Mouse (Mus musculus): Measurements from ENCODE around the gene Gm49378. TPM values are rescaled to one million over a fixed set of nuclear protein-coding genes. Genes with fewer than 3 reads are reported as not detected.

Gm49378 gene
- total RNA-seq, 2 experiments from 2014 or later = 3.8 to 4.5 TPM

DNA sequence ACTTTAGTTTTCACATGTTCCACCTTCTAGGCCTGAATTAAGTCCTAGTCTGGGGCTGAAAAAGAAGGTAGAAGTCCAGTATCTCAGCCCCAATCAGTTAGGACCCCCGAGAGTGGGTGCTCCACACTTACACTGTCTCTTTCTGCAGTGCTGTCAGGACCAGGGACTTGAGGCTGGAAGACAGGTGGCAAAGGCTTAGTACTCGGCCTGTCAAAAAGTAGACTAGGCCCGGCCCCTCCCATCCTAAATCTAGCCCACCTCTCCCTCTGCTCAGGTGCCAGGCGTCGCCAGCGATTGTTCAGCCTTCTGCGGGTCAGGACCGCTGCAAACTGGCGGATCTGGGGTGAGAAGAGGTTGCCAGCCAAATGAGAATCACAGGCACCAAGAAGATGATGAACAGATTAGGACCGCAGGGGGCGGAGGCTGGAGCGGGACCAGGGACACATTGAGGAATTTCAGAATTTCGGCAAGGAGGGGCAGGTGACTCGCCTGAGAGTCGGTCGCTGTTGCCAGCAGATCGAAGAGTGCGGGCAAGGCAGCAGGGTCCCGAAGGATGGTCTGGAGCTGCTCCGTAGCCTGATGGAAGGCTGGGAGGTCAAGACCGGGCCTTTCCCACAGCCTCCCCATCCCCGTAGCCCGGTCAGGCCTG, 2.7 kb downstream of the Gm49378 start:
- peak in 1 of 2 experiments; percentile 18 for DNase-seq (ENCODE audit: low spot score in 2 of 2)

DNA sequence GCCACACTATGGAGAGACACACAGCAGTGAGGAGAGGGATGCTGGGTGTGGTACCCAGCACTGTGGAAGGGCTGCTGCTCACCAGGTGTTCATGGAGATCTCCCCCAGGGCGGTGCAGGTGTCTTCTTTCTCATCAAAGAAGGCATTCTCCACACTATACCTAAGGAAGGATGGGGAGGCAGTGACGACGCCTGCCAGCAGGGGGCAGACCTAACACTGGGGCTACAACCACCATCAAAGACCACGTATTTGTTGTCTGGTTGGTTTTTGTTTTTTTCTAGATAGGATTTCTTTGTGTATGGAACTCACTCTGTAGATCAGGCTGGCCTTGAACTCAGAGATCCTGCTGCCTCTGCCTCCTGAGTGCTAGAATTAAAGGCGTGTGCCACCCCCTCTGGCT, 8.4 kb downstream of the Gm49378 start:
- DNase-seq (ENCODE audit: low spot score in 2 of 2) = no peak

DNA sequence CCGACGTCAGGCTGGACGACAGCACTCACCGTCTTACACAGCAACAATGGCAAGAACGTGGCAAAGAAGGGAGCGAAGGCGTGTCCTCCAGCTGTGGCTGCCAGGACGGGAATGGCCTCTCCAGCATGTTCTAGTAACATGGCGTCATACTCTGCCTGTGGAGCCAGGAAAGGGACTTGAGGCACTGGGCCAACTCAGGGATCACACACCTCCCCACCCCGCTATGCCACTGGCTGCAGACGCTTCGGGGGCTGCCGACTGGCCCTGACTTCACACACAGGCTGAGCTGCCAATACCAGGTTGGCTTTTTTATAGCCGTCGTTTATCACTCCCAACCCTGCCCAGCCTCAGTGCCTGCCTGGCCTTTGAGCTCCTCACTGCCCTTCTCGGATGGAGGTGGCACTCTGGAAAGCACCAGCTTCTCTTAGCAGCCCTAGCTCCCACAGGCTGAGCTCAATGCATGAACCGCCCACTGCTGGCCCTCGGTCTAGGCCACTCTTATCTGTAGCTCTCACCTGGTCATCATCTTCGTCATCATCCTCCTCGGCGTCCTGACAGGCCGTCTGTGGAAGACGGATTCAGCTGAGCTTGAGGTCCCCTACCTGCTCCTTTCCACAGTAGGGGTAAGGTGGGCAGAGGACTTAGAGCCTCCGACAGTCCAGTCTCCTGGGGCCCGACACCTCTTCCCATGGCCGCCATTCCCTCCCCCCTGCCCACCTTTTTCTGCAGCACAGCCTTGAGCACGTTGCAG, 9.4 kb downstream of the Gm49378 start:
- no peak for DNase-seq (ENCODE audit: low spot score in 2 of 2)

DNA sequence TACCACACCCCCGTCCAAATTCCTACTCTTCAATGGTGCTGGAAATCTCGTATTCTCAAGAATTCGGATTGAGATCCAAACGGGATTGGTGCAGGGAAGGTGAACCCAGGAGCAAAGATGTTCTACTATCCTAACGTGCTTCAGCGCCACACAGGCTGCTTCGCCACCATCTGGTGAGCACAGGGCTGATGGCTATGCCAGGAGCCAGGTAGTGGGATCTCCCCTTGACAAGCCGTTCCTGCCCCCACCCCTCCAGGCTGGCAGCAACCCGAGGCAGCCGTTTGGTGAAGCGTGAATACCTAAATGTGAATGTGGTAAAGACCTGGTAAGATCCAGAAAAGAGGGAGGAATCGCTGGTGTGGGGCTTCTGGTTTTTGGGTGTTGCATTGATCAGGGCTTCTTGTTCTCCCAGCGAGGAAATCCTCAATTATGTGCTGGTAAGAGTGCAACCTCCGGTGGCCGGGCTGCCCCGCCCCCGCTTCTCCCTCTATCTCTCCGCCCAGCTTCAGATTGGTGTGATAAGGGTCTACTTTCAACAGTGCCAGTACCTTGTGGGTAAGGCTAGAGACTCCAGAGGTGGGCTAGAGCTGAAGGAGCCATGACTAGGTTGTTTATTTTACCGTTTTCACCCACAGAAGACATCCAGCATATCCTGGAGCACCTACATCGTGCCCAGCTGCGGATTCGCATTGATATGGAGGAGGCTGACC, 19.1 kb downstream of the Gm49378 start:
- DNase-seq (ENCODE audit: low spot score in 2 of 2) = no peak

DNA sequence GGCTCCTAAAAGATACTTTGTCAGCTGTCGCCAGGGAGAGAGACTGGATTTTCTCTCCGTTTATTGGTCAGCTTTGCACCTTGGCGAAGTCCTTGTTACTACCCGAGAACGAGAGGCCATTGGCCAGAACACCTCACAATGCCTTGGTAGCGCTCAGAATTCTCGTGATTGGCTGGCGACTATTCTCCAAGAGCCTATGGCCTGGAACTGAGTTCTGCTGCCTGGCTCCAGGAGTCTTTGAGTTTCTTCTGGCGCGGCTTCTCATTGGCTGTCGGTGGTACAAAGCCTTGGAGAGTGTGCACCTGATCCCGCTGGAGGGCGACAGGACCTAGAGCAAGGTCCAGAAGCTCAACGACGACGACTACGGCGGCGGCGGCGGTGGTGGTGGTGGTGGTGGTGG, 19.9 kb downstream of the Gm49378 start, which contains the start of gene Rec8:
TSS of gene Rec8 (plus strand) at position 216 of the 400 bp plus-strand sequence.
- no peak for DNase-seq (ENCODE audit: low spot score in 2 of 2)

DNA sequence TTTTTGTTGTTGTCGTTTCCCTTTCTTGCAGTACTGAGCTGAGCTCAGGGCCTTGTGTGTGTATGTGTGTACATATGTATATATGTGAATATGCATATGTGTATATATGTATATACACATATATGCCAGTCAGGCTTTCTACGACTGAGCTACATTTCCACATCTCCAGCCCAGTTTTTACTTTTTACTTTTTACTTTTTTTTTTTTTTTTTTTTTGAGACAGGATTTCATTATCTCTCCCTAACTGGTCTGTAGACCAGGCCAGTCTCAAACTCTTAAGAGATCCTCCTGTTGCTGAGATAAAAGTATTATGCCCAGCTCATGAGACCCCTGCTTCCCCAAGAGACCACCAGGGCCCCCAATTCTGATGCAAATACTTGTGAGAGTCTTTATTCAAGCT, 20.9 kb downstream of the Gm49378 start:
- DNase-seq (ENCODE audit: low spot score in 2 of 2) = no peak

DNA sequence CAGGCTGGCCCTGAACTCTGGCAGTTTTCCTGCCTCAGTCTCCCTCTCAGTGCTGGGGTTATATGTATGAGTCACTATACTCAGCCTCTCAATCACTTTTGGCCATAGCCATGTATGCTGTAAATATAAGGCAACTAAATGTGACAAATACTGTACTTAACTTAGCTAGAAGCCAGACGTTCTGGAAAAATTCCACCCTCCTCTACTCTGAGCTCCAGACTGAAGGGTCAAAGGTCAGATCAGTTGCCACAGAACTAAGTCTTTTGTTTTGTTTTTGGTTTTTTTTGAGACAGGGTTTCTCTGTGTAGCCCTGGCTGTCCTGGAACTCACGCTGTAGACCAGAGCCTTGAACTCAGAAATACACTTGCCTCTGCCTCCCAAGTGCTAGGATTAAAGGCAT, 21.8 kb downstream of the Gm49378 start:
- no peak for DNase-seq (ENCODE audit: low spot score in 2 of 2)

DNA sequence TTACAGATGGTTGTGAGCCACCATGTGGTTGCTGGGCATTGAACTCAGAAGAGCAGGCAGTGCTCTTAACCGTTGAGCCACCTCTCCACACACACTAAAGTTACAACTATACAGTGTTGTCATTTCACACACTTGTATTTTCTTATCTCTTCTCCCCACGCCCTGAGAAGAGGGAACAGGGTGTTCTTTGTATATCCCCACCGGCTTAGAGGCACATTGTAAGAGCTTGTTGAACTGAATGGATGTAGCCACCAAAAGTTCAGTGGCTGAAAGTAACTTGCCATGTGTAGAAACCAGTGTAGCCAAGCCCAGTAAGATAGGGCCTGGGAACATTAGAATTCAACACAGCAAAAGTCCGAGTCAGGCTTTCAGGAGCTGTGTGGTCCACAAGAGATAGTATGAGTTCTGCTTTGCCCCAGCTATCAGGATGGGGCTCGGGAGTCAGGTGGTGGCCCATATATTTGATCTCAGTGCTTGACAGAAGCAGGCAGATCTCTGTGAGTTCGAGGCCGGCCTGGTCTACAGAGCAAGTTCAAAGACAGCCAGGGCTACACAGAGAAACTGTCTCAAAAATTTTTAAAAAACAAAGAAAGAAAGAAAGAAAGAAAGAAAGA, 23.0 kb downstream of the Gm49378 start:
- DNase-seq (ENCODE audit: low spot score in 2 of 2) = no peak

DNA sequence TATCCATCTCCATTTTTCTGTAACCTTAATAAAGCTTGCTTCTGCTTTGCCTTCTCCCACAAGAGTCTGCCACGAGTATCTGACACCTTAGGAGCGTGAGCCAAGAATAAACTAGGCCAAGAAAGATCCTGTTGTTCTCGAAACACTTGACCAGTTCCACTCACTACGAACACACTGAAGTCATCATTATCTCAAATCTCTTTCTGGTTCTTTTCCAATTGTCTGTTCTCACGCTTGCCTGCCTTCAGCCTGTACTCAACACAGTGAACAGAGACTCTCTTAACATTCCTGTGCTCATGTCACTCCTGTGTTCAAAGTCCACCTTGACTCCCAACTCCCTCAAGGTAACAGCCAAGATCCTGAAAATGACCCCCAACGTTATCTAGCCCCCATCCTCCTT, 24.3 kb downstream of the Gm49378 start:
- DNase-seq (ENCODE audit: low spot score in 2 of 2) = no peak

DNA sequence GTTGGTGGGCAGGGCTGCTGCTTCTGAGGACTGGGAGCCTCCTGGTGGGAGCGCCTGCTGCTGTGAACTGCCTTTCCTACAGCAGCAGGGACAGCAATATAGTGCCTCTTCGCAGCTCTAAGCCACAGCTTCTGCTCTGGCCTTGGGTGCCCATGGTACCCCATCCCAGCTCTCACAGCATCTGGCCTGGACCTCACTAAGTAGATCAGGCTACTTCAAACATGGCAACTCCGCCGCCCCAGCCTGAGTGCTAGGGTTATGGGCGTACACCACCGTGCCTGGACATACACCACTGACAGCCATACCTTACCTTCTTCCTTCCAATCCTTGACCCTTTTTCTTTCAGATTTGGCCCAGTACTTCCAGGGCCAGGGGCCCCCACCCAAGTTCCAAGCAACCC, 29.4 kb downstream of the Gm49378 start:
- DNase-seq (ENCODE audit: low spot score in 2 of 2) = no peak

DNA sequence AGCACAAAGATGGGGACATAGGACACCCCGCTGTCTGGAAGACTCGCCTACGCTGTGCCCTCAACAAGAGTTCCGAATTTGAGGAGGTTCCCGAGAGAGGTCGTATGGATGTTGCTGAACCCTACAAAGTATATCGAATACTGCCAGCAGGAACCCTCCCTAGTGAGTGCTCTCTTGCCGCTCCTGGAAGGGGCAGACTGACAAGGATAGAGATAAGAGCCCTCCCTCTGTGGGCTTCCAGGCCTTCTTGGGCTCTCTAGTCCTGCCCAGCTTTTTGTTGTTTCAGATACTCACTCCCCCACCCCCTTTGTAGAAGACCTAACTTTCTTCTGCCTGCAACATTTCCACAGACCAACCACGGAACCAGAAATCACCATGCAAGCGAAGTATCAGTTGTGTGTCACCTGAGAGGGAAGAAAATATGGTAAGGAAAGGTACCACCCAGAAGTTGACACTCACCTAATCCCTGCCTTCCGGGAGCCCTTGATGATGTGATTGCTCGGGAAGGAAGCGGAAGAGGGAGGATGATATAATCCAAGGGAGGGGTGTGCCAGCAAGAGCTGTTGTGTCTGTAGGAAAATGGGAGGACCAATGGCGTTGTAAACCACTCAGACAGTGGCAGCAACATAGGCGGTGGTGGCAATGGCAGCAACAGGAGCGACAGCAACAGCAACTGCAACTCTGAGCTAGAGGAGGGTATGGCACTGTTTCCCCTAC, 31.8 kb downstream of the Gm49378 start:
- no peak for DNase-seq (ENCODE audit: low spot score in 2 of 2)

DNA sequence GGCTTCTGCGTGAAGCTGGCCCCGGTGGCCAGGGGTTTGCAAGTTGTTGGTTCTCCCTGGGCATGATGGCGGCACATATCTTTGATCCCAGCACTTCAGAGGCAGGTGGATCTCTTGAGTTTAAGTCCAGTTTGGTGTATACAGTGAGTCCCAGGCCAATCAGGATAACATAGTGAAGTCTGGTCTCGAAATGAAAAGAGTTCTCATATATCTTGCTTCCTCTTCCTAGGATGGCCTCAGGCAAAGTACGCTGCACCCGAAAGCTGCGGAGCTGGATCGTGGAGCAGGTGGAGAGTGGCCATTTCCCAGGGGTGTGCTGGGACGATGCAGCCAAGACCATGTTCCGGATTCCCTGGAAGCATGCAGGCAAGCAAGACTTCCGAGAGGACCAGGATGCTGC, 32.9 kb downstream of the Gm49378 start:
- no peak for DNase-seq (ENCODE audit: low spot score in 2 of 2)

DNA sequence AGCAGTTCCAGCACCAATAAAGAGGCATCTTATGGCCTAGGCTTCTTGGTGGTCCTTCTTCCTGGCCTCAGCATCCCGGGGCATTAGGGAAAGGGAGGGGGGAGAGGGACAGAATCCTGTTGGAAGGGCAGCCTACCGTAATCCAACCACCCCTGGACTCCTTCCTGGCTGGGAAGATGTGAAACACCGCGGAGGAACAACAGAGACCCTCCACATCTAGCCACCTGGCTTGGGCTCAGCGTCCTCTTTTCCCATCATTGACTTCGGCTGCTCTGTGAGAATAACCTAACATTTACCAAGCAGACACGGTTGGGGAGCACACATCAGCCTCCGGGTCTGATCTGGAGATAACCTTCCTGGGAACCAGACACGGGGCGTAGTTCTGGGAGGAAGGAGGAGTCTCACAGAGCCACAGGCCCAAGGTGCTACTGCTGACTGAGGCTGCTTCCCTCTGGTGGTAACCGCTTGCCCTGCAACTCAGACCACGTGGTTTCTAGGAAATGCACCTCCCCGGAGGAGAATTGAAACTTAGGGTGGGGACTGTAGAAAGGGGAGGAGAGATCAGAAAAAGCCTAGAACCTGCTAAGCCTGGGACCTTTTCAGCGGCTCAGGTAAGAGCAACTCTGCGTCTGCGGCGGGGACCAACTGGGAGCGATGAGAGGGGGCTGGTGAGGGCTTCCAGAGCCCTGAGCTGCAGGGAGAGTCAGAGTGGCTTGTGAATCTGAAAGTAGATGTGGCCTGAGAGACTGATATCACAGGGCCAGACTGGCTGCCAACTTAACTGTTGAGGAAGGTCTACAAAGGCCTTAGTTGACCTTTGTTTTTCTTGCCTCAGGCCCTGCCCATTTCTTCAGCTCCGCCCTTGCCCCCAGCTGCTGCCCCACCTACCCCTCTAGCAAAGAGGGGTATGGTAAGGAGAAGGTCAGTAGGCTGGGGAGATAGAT, 33.8 kb downstream of the Gm49378 start:
- DNase-seq (ENCODE audit: low spot score in 2 of 2) = peak; percentile 70 to 88

DNA sequence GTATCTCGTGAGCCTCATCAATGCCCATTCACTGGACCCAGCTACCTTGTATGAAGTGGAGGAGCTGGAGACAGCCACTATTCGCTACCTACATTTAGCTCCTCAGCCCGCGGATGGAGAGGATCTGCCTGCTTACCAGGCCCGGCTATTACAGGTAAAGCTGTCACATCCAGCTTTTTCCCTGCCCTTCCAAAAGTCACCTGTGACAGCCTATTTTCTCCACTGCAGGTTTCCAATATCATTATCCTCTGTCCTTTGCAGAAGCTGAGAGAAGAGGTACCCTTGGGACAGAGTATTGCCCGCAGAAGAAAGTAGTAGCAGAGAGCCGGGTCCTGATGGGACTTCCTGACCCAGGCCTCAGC, 34.4 kb downstream of the Gm49378 start, which contains the start of gene Irf9:
TSS of gene Irf9 (plus strand) at position 301 of the 362 bp plus-strand sequence.
- DNase-seq (ENCODE audit: low spot score in 2 of 2) = no peak

DNA sequence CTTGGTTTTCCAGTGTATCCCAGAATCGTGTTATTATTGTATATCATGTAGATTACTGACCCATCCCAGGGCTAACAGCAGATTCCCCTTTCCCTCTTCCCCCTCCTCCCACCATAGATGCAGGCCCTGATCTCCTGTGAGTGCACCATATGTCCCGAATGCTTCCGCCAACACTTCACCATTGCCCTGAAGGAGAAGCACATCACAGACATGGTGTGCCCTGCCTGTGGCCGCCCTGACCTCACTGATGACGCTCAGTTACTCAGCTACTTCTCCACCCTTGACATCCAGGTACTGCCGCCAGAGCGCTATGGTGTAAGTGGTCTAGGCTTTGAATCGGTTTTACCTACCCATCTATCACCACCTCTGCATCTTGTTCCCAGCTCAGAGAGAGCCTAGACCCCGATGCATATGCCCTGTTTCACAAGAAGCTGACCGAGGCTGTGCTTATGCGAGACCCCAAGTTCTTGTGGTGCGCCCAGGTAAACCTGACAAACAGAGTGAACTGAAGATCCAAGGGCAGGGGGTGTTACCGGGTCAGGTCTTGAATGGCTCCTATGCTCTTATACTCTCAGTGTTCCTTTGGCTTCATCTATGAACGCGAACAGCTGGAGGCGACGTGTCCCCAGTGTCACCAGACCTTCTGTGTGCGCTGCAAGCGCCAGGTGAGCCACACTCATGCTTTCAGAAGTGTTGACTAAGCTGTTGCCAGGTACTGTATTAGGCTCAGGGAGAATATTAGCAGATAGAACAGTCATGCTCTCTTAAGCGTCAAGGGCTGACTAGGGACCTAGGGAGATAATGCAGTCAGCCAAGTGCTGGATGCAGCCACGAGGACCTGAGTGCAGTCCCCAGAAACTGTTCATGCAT, 38.9 kb downstream of the Gm49378 start:
- no peak for DNase-seq (ENCODE audit: low spot score in 2 of 2)

DNA sequence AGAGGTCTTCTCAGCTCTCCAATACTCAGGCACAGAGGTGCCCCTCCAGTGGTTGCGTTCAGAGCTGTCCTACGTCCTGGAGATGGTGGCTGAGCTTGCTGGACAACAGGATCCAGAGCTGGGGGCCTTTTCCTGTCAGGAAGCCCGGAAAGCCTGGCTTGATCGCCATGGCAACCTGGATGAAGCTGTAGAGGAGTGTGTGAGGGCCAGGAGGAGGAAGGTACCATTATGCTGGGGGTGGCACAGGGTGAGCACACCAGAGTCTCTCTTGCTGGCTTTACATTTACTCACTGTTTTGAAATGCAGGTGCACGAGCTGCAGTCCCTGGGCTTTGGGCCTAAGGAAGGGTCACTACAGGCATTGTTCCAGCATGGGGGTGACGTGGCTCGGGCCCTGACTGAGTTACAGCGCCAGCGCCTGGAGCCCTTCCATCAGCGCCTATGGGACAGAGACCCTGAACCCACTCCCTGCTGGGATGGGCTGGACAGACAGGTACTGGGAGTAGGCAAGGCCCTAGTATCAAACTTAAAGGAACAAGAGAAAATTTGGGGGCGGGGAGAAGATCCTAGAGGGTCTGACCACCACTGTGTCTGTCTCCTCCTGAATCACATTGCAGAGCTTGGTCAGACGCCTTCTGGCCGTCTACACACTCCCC, 41.5 kb downstream of the Gm49378 start:
- DNase-seq (ENCODE audit: low spot score in 2 of 2) = no peak

DNA sequence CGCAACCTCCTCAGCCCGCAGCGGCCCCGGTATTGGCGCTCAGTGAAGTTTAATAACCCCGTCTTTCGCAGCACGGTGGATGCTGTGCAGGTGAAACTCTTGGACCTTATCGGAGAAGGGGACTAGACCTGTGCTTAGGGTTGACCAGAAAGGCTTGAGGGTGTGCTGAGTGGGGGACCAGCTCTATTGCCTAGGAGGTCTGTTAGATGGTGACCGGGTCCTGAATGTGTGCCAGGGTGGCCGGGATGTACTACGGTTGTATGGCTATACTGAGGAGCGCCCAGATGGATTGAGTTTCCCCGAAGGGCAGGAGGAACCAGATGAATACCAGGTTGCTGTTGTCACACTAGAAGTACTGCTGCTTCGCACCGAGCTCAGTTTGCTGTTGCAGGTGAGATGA, 45.5 kb downstream of the Gm49378 start:
- DNase-seq (ENCODE audit: low spot score in 2 of 2) = no peak

DNA sequence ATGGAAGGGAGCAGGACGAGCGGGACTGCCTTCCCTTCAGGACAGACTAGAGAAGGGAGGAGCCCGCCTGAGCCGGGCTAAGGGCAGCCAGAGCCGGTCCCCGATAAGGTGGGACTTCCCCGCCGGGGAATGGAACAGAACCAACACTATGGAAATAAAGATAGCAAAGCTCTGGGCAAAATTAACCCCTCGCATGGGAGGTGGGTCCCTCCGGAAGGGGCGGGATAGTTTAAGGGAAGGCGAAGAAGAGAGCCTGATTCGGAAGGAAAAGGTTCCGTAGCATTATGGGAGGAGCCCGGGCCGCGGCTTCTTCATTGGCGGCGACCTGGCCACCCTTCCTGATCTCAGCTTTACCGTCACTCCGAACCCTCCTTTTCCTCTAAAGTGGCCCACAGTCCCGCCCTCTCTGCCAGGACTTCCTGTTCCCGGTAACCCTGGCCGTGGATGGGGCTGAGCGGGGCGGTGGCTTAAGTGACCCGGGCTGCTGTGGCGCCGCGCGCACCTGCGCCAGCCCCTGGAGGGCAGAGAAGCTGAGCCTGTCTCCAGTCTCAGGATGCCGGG, 46.3 kb downstream of the Gm49378 start, which contains the start of gene Rnf31:
TSS of gene Rnf31 (plus strand) at position 378 of the 561 bp plus-strand sequence.
- DNase-seq (ENCODE audit: low spot score in 2 of 2) = peak; percentile 74 to 87
